Mouse (Mus musculus): Measurements from ENCODE around the gene Herc4. TPM values are rescaled to one million over a fixed set of nuclear protein-coding genes. Genes with fewer than 3 reads are reported as not detected.

The Herc4 gene
- polyA plus RNA-seq, 1 experiment = 19.2 TPM

- DNase-seq (ENCODE audit: low read depth in 1 of 2, low spot score in 2 of 2) = no peak
- no peak overlapping the region for H3K4me3 ChIP-seq (ENCODE audit: extremely low read depth, insufficient read depth, insufficient read length)
- no peaks in the 10 kb centered on the region for H3K4me1 ChIP-seq (ENCODE audit: control insufficient read depth, insufficient read depth, insufficient read length)
- no peaks in the 10 kb centered on the region for H3K27me3 ChIP-seq (ENCODE audit: control insufficient read depth, insufficient read depth, low read length)
- TF ChIP-seq CTCF (IDR thresholded peaks at IDR 0.05; ENCODE audit: extremely low read depth, insufficient read depth, insufficient read length, insufficient replicate concordance) = no peak
- TF ChIP-seq POLR2A (IDR thresholded peaks at IDR 0.05; ENCODE audit: low read depth, low read length) = no peak
- 88% methylated on average over 7 of the region's 7 CpGs for WGBS
- no peaks in the 10 kb centered on the region for H3K36me3 ChIP-seq (ENCODE audit: control insufficient read depth, insufficient read depth, low read length)
- no peak overlapping the region for H3K27ac ChIP-seq (ENCODE audit: insufficient read depth, low read length)
Measured at GRCm38 (mm10) chr10:63365918-63366455, 122.4 kb downstream of the Herc4 start.

GRCm38 (mm10) chr10:63367386-63367785, 123.8 kb downstream of the Herc4 start:
- no peaks in the 10 kb centered on the region for H3K36me3 ChIP-seq (ENCODE audit: control insufficient read depth, insufficient read depth, low read length)
- WGBS = 83% methylated on average over 6 of the region's 6 CpGs
- no peak overlapping the region for H3K4me3 ChIP-seq (ENCODE audit: extremely low read depth, insufficient read depth, insufficient read length)
- H3K4me1 ChIP-seq (ENCODE audit: control insufficient read depth, insufficient read depth, insufficient read length) = no peaks in the 10 kb centered on the region
- no peaks in the 10 kb centered on the region for H3K27me3 ChIP-seq (ENCODE audit: control insufficient read depth, insufficient read depth, low read length)
- DNase-seq (ENCODE audit: low read depth in 1 of 2, low spot score in 2 of 2) = no peak
- TF ChIP-seq CTCF (IDR thresholded peaks at IDR 0.05; ENCODE audit: extremely low read depth, insufficient read depth, insufficient read length, insufficient replicate concordance) (no peak), POLR2A (IDR thresholded peaks at IDR 0.05; ENCODE audit: low read depth, low read length) (no peak)
- H3K27ac ChIP-seq (ENCODE audit: insufficient read depth, low read length) = no peak overlapping the region

Other genes with a start within 250 kb of the Herc4 start
- 9.0 and 11.2 TPM in 2 replicates for gene Hnrnph3, start 219.6 kb upstream of the Herc4 start, polyA plus RNA-seq (2012; rRNA removed)
- 0.55 and 0.74 TPM in 2 replicates for gene Pbld2, start 219.5 kb upstream of the Herc4 start, polyA plus RNA-seq (2012; rRNA removed)
- 0.58 and 1.3 TPM in 2 replicates for gene Pbld1, start 183.6 kb upstream of the Herc4 start, polyA plus RNA-seq (2012; rRNA removed)
- 0.16 TPM in 1 of 2 replicates, not detected in the other for gene Atoh7, start 144.2 kb upstream of the Herc4 start, polyA plus RNA-seq (2012; rRNA removed)
- 0.01 TPM in 1 of 2 replicates, not detected in the other for gene Mypn, start 39.9 kb upstream of the Herc4 start, polyA plus RNA-seq (2012; rRNA removed)
- 3.1 and 5.4 TPM in 2 replicates for gene Sirt1, start 137.9 kb downstream of the Herc4 start, polyA plus RNA-seq (2012; rRNA removed)
- gene Dnajc12, start 138.6 kb downstream of the Herc4 start, polyA plus RNA-seq (2012; rRNA removed) = 0.23 and 0.49 TPM in 2 replicates
- gene Gm7075, start 178.0 kb downstream of the Herc4 start, polyA plus RNA-seq (2012; rRNA removed) = not detected in 2 replicates
- 0.07 and 0.08 TPM in 2 replicates for gene Ctnna3, start 186.3 kb downstream of the Herc4 start, polyA plus RNA-seq (2012; rRNA removed)

Measured in spleen, adult 2 months (tissue).